Mouse (Mus musculus) hindbrain, postnatal 0 days (tissue): ENCODE measurements around the gene Cct4. TPM values are rescaled to one million over a fixed set of nuclear protein-coding genes. Genes with fewer than 3 reads are reported as not detected.

Source experiments
- ATAC-seq: fragments of 200-750 bp; cut with Nextera tagmentation; 2 replicates; pipeline ENCODE4 v1.8.0; 2017; ENCODE audit warnings: mild to moderate bottlenecking, moderate TSS enrichment, moderate library complexity
- DNase-seq: peaks from one replicate; pipeline ENCODE4 v3.0.0-alpha.2; 2015; ENCODE audit warnings: low spot score
- H3K27ac ChIP-seq: fragments of 300-500 bp; sonication (generic); 2 replicates; pipeline ENCODE4 v1.5.1; 2014; ENCODE audit warnings: mild to moderate bottlenecking
- H3K27me3 ChIP-seq: fragments of 300-500 bp; sonication (generic); 2 replicates; pipeline ENCODE4 v1.6.1; 2014; ENCODE audit warnings: low read length, mixed read lengths; ENCODE audit not compliant: insufficient read depth
- H3K36me3 ChIP-seq: fragments of 300-500 bp; sonication (generic); 2 replicates; pipeline ENCODE4 v1.6.1; 2014; ENCODE audit warnings: low read length, mixed read lengths; ENCODE audit not compliant: insufficient read depth
- H3K4me1 ChIP-seq: fragments of 300-500 bp; sonication (generic); 2 replicates; pipeline ENCODE4 v1.6.1; 2014; ENCODE audit warnings: antibody characterized with exemption, low read length, mixed read lengths; ENCODE audit not compliant: insufficient read depth
- H3K4me2 ChIP-seq: fragments of 300-500 bp; sonication (generic); 2 replicates; pipeline ENCODE4 v1.6.1; 2014; ENCODE audit warnings: low read depth, mild to moderate bottlenecking, low read length, moderate library complexity, mixed read lengths
- H3K4me3 ChIP-seq: fragments of 300-500 bp; sonication (generic); 2 replicates; pipeline ENCODE4 v1.5.1; 2014; ENCODE audit warnings: low read length
- H3K9ac ChIP-seq: fragments of 300-500 bp; sonication (generic); replicated peaks from 2 replicates; pipeline ENCODE4 v1.6.1; 2014; ENCODE audit warnings: mild to moderate bottlenecking, low read length, moderate library complexity, mixed read lengths
- H3K9me3 ChIP-seq: fragments of 300-500 bp; sonication (generic); 2 replicates; pipeline ENCODE4 v1.6.1; 2016; ENCODE audit warnings: low read length, mixed read lengths
- CTCF ChIP-seq: IDR thresholded peaks from 2 replicates; pipeline ENCODE4 v1.5.1; 2016; ENCODE audit warnings: antibody characterized with exemption, control low read depth, low read depth
- WGBS: fragments of 180-500 bp; shearing (Covaris S2); extraction: QIAGEN DNeasy Blood & Tissue Kit; methylation state at CpG from one replicate; pipeline ENCODE4 v1.1.7; 2014; 5-methylcytosine and 5-hydroxymethylcytosine counted together
- polyA plus RNA-seq: library from polyadenylated mRNA; unstranded; fragments of >200 nt; fragmentation: Nextera tagmentation; extraction: Ambion mirVana; gene quantifications from 2 replicates; pipeline ENCODE4 v1.2.1, GENCODE M21; 2015
- total RNA-seq: library from RNA; depleted of rRNA; stranded (reverse); fragments of >200 nt; gene quantifications from 2 replicates; pipeline ENCODE4 v1.2.3, GENCODE M21; 2014; rRNA removed

Gene Cct4
- total RNA-seq (128 and 143 TPM in 2 replicates), polyA plus RNA-seq (219 and 220 TPM in 2 replicates)

DNA sequence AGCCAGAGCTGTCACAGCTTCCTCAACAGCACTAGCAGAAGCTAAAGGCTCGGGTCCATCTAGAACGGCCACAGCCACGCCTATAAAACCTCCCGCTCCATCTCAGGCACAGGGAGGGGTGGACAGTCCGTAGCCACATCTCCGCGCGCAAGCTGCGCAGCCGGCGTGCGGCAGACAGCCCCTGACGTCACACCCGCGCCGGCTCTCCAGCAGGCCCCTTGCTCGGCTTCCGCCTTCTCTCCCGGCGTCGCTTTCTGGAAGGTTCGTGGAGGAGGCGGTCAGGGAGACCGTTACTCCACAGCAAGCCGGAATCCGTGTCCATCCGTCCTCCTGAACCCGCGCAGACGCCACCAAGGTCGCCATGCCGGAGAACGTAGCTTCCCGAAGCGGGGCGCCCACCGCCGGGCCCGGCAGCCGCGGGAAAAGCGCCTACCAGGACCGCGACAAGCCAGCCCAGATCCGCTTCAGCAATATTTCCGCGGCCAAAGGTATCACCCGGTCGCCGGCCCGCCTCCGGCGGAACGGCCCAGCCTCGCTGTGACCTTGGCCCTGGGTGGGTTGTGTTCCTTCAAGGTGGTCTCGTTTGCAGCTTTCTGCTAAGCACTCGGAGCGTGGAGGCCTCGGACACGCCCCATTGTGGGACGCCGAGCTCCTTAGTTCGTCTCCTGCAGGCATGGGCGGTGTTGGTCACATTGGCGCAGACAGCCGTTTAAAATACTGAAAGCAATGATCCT lies at the start of gene Cct4:
Cct4 (plus strand) TSS at position 127 of the 734 bp plus-strand sequence.
- no peak for TF ChIP-seq CTCF
- H3K9me3 ChIP-seq, result no peaks in the 10 kb centered on the region
- WGBS, result under 1% methylated on average over 65 of the region's 66 CpGs
- peak within 1 kb of the TSS; percentile 87 for H3K4me3 ChIP-seq
- ATAC-seq, result peak; percentile 99
- DNase-seq, result peak; percentile 96
- peak within 1 kb of the TSS; percentile 87 for H3K4me2 ChIP-seq
- H3K9ac ChIP-seq, result peak within 1 kb of the TSS; percentile 91
- H3K4me1 ChIP-seq, result peaks cover 10% of the 10 kb centered on the region
- H3K36me3 ChIP-seq, result peaks cover 18% of the 10 kb centered on the region
- H3K27ac ChIP-seq, result peak within 1 kb of the TSS; percentile 94
- no peaks in the 10 kb centered on the region for H3K27me3 ChIP-seq

DNA sequence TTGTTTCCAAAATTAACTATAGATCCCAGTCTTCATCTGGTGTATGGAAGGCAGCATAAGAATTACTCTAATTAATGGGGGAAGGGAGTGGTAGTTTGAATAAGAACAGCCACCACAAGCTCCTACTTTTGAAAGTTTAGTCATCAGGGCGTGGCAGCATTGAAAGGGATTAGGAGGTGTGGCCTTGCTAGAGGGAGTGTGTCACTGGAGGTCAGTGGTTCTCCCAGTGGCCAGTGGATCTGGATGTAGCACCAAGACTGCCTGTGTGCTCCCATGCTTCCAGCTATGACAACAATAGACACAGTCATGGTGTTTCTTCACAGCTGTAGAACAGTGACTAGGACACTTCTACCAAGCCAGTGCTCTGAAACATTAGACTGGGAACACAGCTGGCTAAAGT lies 41.2 kb upstream of the Cct4 start:
- no peak for ATAC-seq
- WGBS, result 91% methylated on average over 1 of the region's 1 CpGs
- TF ChIP-seq CTCF, result no peak
- no peak overlapping the region for H3K27ac ChIP-seq
- no peak overlapping the region for H3K4me2 ChIP-seq
- no peaks in the 10 kb centered on the region for H3K36me3 ChIP-seq
- H3K9me3 ChIP-seq, result no peaks in the 10 kb centered on the region
- H3K4me3 ChIP-seq, result no peak overlapping the region
- no peaks in the 10 kb centered on the region for H3K4me1 ChIP-seq
- H3K9ac ChIP-seq, result no peak overlapping the region
- no peak for DNase-seq
- H3K27me3 ChIP-seq, result no peaks in the 10 kb centered on the region

DNA sequence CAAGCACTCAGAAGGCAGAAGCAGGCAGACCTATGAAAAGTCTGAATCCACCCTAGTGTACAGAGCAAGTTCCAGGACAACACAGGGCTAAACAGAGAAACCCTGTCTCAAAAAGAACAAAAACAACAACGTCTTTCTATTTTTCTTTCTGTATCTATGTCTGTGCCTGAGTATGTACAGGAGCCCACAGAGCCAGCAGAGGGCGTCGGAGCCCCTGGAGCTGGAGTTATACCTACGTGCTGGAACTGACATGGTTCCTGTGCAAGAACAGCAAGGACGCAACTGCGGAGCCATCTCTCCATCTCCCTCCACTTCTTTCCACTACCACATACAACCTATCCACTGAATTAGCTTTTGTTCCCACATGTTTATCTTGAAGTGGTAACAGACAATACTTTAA lies 40.2 kb upstream of the Cct4 start:
- Histone ChIP-seq H3K27ac (no peak overlapping the region), H3K9ac (no peak overlapping the region), H3K4me3 (no peak overlapping the region), H3K27me3 (no peaks in the 10 kb centered on the region), H3K36me3 (no peaks in the 10 kb centered on the region; the same call in 1 of the 2 replicates), H3K4me1 (no peaks in the 10 kb centered on the region), H3K4me2 (no peak overlapping the region), H3K9me3 (no peaks in the 10 kb centered on the region)
- DNase-seq (no peak), ATAC-seq (no peak)
- 89% methylated on average over 6 of the region's 6 CpGs for WGBS
- TF ChIP-seq CTCF, result 0 out of 2 replicates have a peak, but pooled peaks have one; percentile 12

DNA sequence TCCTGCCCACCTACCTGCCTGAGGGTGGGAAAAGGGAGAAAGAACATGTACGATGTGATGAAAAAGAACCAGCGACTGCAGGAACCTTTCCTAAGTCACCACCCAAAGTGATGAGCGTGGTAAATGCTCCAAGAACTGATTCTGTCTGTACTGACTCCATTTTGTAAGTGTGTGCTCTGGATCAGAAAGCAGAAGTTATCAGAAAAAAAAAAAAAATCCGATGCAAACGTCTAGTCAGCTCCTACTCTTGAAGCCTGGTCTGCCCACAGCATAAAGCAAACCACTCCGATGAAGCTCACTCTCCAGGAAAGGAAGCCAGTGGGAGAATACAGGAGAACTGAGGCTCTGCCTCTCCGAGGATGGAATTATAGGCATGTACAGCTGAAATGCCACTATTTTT lies 37.7 kb upstream of the Cct4 start:
- H3K36me3 ChIP-seq, result no peaks in the 10 kb centered on the region; the same call in 1 of the 2 replicates

DNA sequence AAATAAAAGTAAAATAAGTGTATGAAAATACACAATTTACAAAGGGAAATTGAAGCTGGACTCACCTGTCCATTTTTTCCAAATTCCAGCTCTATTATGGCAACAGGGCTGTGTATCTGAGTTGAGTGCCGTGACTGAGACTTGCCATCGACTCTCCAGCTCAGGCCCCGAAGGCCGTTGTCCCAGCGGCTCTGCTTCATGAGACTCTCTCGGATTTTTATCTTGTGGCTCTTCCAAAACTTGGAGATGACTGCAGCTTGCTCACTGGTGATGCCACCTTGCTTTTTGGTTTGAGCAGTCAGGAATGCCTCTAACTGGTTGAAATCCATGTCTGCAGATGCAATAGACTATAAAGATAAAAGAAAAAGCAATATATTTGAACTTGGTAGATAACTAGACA lies 34.0 kb upstream of the Cct4 start:
- WGBS, result 97% methylated on average over 6 of the region's 6 CpGs
- ATAC-seq (no peak), DNase-seq (no peak)
- Histone ChIP-seq H3K27ac (no peak overlapping the region), H3K4me3 (no peak overlapping the region), H3K27me3 (no peaks in the 10 kb centered on the region), H3K4me2 (no peak overlapping the region), H3K9me3 (no peaks in the 10 kb centered on the region), H3K36me3 (no peaks in the 10 kb centered on the region; the same call in 1 of the 2 replicates), H3K9ac (no peak overlapping the region), H3K4me1 (no peaks in the 10 kb centered on the region)
- TF ChIP-seq CTCF, result no peak

More for the DNA sequence above, 37.7 kb upstream of the Cct4 start:
- Histone ChIP-seq H3K9ac (no peak overlapping the region), H3K27ac (no peak overlapping the region), H3K4me3 (no peak overlapping the region), H3K4me1 (no peaks in the 10 kb centered on the region), H3K27me3 (no peaks in the 10 kb centered on the region), H3K9me3 (no peaks in the 10 kb centered on the region), H3K4me2 (no peak overlapping the region)
- no peak for TF ChIP-seq CTCF
- DNase-seq, result no peak
- ATAC-seq, result no peak
- 90% methylated on average over 7 of the region's 7 CpGs for WGBS

DNA sequence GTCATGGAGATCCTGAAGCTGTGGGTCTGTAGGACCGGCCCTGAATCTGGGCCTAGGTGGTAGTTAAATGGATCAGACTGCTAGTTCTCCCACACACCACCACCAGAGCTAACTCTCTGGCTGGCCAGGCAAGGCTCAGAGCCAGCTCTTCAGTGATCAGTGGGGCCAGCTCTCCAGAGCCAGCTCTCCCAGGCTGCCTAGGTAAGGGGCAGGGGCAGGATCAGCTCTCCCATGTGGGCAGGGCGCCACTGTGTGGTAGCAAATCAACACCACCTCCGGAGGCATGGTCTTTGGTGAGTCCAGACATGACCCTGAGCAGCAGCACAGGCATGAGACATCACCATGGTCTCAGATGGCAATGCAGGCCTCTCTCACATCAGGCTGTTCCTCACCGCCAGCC lies 33.5 kb upstream of the Cct4 start:
- H3K9me3 ChIP-seq, result no peaks in the 10 kb centered on the region
- DNase-seq (peak; percentile 66), ATAC-seq (peak; percentile 68; the same call in 1 of the 2 replicates)

More for the DNA sequence above, 33.5 kb upstream of the Cct4 start:
- peak; percentile 68 for TF ChIP-seq CTCF
- Histone ChIP-seq H3K9ac (no peak overlapping the region), H3K27me3 (no peaks in the 10 kb centered on the region), H3K4me2 (no peak overlapping the region), H3K4me3 (no peak overlapping the region), H3K36me3 (no peaks in the 10 kb centered on the region; the same call in 1 of the 2 replicates), H3K4me1 (no peaks in the 10 kb centered on the region), H3K27ac (no peak overlapping the region)
- 66% methylated on average over 4 of the region's 4 CpGs for WGBS
